Mouse (Mus musculus) kidney, adult 11 months (tissue): Measurements from ENCODE around the gene Trmt1.

Experiments used
- DNase-seq: peaks from one replicate; pipeline ENCODE4 v3.0.0; 2022

Gene Trmt1

GRCm38 (mm10) chr8:84733959-84734358 lies 47.9 kb downstream of the Trmt1 start:
- DNase-seq, result no peak

DNA sequence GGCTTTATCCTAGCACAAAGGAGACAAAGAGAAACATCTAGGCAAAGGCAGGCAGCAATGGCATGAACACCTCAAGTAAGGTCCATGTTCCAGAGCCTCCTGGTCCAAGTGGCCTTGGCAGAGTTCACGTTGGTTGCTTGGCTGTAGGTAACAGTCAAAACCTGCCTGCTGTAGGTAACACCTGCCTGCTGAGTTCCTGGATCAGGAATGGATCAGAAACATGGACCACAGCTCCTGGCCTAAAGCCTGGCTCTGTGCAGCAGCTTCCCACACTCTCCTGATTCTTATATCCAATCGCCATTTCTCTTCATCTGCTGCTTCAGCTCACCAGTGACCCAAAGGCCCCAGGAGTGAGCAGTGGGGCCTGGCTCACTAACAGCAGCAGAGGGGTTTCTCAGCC lies 48.6 kb downstream of the Trmt1 start:
- DNase-seq, result no peak

GRCm38 (mm10) chr8:84735597-84735996 lies 49.5 kb downstream of the Trmt1 start:
- no peak for DNase-seq

- no peak for DNase-seq
Observed at GRCm38 (mm10) chr8:84736521-84736920, 50.4 kb downstream of the Trmt1 start.

DNA sequence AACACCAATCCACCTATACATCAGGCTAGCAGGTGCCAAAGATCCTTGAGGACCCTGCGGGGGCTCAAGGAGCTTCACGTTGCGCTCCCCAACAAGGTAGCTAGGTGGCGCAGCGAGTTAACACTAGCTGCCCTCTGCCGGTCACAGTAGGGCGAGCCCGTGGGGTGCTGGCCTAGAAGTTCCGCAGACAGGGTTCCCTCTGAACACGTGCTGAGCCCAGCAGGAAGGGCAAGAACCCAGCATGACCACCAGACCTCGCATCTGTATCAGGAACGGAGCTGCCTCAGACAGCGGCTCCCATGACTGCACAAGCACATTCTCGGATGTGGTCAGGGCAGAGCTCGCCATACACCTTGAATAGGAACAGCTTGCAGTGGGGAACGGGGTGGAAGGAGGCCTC lies 51.5 kb downstream of the Trmt1 start:
- DNase-seq, result peak; percentile 74

- DNase-seq, result no peak
Observed at GRCm38 (mm10) chr8:84738266-84738665, 52.2 kb downstream of the Trmt1 start.

DNA sequence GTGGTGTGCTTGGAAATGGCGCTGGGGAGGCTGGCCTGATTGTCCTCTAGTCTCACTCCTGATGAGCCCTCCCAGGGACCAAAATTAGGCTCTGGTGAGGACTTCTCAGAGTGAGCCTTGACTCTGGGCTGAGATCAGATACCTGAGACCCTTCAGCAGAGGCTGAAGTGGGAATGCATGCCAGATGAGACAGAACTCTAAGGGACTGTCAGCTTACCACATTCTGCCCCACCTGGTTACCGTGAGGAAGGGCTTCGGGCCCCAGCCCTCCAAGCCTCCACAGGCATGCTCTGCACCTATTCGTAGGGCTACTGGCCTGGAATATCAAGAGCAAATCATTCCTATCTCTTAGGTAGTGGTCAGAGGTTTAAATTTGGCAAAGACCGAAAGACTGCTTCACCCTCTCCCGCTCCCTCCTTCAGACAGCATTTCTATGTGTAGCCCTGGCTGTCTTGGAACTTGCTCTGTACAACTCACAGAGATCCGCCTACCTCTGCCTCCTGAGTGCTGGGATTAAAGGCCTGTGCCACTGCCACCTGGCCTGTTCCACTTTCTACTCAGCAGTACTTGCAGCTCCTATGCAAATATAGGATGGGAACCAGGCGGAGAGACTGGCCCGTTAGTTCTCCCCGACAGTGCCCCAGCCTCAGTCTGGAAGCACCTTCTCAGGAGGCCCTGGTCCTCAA lies 52.8 kb downstream of the Trmt1 start:
- no peak for DNase-seq

GRCm38 (mm10) chr8:84739401-84739742 lies 53.3 kb downstream of the Trmt1 start:
- no peak for DNase-seq

GRCm38 (mm10) chr8:84740895-84741843 lies 55.1 kb downstream of the Trmt1 start:
- no peak for DNase-seq

GRCm38 (mm10) chr8:84742171-84743053 lies 56.3 kb downstream of the Trmt1 start:
- no peak for DNase-seq

DNA sequence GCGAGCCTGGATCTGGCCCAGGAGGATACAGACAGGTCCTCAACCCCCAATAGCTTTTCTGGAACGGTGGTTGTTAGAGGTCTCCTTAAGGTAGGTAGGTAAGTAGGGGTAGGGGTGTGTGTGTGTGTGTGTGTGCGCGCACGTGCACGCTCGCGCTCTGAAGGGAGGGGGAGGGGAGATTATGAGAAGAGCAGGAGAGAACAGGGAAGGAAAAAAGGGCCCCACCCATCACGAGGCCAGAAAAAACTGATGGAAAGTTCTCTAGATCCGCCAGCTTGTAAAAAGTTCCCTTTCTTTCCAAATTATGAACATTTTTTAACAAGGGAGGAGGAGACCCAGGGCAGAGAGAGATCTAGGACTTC lies 56.9 kb downstream of the Trmt1 start:
- no peak for DNase-seq

- DNase-seq, result peak; percentile 62
Observed at GRCm38 (mm10) chr8:84743517-84744420, 57.7 kb downstream of the Trmt1 start.

GRCm38 (mm10) chr8:84745032-84745925 lies 59.2 kb downstream of the Trmt1 start:
- DNase-seq, result no peak
